Mouse (Mus musculus) small intestine, adult 2 months (tissue): Measurements from ENCODE around the gene Adgrg1.

Experiments
- CTCF ChIP-seq: fragments of 200-500 bp; IDR thresholded peaks from 2 replicates; pipeline ENCODE4 v1.5.1; 2012; ENCODE audit warnings: low read depth, mild to moderate bottlenecking, control low read depth, inconsistent platforms, low read length, moderate library complexity, mixed read lengths; ENCODE audit not compliant: insufficient replicate concordance, insufficient read length; ENCODE audit errors: extremely low read depth
- POLR2A ChIP-seq: fragments of 200-500 bp; IDR thresholded peaks from 2 replicates; pipeline ENCODE4 v1.6.1; 2012; ENCODE audit warnings: low read depth, mild to moderate bottlenecking, control low read depth, inconsistent platforms, low read length, moderate library complexity

GRCm38 (mm10) chr8:95015866-95016265, 41.3 kb downstream of the Adgrg1 start:
- no peak for TF ChIP-seq CTCF
- no peak for TF ChIP-seq POLR2A
